Mouse (Mus musculus) cerebellum, adult 11 months (tissue): ENCODE measurements around the gene Iqub.

Experiments
- DNase-seq: peaks from one replicate; pipeline ENCODE4 v3.0.0; 2022

Iqub gene

DNA sequence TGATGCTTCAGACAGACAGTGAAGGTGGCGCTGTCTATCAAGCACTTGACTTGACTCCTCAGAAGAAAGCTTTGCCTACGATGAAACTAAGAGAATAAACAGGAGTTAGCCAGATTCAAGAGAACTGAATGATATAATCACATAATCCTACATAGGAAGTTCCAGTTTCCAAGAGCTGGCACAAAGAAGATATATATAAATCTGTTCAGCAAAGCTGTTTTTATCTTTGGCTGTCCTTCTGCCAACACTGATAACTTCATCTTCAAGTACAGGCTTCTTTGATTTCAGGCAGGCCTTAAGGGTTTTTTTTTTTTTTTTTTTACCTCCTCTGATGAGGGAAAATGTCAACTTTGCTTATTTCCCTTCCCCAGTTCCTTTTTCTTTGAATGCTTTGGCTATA, 44.7 kb downstream of the Iqub start:
- no peak for DNase-seq

DNA sequence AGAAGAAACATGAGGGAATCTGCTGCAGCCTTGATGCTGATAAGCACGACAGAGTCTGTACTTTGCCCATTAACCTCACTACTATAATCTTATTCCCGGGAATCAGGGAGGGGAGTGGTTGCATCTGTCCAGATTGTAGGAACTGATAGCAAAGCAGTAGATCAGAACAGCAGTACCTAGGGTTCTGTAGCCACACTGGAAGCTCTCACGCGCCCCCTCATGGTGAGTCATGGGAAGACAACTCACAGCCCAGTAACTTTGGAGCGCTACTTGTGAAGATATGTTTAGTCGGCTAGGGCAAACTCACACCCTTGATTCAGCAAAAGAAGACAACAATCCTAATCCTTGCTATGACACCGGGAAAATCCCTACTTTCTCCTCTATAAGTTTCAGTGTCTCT, 58.8 kb downstream of the Iqub start:
- peak; percentile 72 for DNase-seq

DNA sequence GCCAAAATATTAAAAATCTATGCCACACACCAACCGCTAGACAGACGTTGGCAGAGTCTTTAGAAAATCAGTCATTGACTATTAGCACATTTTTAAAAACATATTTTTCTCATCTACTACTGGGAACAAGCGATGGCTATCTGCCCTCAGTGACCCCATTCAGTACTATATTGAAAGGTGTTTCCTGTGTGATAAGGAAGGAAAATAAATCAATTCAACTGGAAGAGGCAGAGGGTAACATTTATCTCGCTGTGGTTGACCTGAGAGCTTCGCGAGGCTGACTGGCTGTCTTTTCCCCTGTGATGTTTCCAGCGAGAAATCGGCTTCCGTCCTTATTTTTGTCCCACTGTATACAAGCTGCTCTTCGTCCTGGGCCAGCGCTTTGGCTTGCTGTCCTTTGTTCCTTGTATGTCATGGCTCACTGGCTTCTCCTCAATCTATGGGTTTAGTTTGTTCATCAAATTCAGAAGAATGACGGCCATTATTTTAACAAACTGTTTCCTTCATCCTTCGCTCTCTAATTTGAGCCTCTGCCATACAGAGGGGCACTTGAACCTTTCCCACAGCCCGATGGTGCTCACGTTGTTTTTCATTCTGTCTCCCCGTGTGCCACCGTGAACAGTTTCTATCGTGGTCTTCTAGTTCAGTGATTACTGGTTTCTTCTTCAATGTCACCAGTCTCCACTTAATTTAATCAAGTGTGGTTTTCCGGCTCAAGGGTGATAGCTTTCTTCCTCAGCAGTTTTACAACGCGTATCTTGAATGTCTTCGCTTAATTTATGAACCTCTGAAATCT, 63.6 kb downstream of the Iqub start:
- no peak for DNase-seq

DNA sequence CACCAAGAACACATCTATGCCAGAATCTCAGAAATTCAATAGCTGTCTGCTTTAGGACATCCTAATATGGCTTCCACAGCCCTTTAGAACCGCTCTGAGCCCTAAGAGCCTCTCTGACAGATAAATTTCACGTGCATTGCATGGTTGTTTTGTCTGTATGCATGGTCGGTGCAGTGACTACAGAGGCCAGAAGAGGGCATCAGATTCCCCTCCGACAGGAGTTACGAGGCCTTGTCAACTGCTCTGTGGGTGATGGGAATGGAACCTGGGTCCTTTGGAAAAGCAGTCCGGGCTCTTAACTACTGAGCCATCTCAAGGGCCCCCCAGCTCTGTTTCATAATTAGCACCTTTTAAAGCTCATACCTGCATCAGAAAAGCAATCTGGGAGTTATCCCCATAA, 64.6 kb downstream of the Iqub start:
- DNase-seq = no peak

DNA sequence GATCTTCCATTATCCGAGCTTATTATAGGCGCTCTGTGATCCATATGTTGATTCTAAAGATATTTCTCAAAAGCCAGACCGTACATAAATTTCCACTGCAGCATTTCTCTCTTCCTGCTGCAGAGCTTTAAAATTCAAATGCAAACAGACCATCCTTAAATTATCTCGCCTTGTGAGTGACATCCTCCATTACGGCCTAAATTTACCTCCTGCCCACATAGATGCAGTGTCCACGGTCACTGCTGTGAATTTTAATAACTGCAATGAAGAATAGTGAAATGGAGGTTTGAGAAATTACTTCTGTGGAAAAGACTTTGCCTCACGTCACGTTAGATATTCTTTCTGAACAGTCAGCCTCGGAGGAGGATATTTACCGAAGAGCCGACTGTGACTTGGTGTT, 98.8 kb downstream of the Iqub start:
- DNase-seq = no peak

DNA sequence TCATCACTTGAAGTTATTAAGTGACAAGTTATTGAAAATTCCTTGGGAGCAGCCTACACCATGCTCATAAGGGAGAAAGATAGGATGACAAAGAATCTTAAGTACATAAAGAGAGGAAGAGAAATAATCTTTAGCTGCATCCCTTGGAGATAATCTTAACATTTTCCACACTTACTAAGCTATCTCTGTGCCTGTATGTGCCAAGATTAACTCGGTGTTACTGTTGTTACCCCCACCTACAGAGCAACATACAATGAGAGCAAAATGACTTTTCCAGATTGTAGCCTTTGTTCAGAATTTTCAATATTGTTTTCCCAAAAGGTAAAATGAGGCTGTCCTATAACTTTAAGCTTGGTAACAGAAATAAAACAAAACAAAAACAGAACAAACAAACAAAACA, 99.4 kb downstream of the Iqub start:
- DNase-seq = no peak

DNA sequence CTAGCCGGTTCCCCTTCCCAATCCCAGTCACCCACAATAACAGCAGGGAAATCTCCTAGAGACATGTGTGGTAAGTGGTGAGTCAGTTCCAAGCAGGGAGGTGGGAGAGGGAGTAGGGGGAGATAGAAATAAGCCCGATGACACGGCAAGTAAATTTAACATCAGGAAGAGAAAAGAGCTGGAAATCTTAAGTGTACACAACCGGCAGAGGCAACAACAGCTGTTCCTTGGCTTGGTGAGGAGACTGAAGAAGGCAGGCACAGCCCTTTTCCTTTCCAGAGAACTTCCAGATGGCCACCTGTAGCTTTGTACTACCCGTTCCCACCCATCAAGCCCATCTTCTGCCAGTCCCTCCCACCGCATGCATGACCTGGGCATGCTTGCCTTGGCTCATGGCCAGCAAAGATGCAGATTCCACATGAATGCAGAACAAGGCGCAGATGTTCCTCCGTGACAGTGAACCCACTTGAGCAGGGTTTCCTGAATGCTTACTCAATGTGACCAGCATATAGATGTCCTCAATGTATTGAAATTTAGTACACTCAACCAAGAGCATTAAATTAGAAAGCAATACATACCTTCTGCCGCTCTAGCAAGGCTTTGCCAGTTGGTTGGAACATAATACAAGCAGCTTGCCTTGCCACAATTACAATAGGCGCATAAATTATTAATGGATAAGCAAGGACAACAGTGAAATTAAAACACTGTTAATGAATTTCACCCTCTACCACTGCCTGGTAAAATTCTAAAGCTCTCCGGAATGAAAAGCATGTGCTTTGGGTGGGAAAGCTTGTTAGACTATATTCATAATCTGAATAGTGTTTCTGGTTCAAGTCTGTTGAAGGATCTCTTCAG, 106.1 kb downstream of the Iqub start:
- DNase-seq = no peak

DNA sequence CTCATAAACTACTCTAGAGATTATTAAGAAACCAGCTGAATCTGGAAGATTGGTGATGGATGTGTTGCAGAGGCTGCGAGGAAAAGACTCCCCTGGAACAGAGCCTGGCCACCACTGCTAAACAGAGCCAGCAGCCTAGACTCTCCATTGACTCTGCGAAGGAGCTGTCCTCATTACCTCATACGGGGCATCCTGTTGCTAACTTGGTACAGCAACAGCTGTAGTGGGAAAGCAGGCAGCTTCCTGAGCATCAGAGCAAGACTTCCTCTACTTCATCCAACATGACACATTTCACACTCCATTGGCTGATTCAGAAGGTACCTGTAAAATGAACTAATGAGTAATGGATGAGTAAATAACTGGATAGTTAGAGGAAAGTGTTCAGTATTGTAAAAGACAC, 107.1 kb downstream of the Iqub start:
- DNase-seq = no peak

DNA sequence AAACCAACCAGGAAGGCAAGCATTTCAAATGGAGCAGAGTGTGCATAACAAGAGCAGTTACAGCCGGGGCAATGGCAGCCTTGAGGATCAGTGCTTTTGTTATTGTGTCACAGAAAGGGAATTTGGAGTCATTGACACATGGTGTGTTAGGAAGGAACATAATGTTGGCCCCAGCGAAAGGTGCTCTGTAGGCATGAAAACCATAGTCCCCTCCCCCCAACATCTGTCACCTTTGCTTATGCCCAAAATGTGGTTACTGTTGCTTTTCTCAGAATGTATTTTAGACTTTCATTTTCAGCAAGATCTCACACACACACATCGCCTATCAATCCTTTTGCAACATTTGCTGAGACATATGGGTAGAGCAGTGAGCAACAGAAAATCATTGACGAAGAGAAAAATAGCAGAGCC, 117.6 kb downstream of the Iqub start:
- DNase-seq = peak; percentile 29
